Mouse (Mus musculus): ENCODE data around the gene Unk. TPM values are rescaled to one million over a fixed set of nuclear protein-coding genes. Genes with fewer than 3 reads are reported as not detected.
"Not testable (repeated sequence)": the region's sequence is repeated elsewhere in the genome, so short reads cannot be mapped to it uniquely, and the experiment has no call there.

Gene Unk
- polyA plus RNA-seq, 1 experiment from 2014 or later, result 44.4 TPM

DNA sequence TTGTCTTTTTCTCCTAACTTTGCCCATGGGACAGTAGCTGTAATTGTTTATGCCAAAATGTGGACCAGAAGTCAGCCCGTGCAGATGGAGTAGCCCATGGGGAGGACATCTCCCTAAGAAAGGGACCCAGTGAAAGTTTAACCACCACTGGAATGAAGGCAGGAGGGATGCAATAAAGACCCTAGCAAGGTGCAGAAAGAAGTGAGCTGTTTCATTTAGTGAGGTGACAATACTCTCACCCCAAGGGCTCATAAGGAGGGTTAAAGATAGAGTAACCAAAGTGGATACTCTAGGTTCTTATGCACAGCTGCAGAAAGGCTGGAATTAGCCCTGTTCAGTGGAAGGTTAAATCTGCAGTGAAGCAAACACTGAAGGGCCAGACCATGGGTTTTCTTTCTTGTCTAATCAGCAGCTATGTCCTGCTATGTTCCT is 10.7 kb upstream of the Unk start:
- H3K27ac ChIP-seq (ENCODE audit: low read depth), result no peak overlapping the region
- H3K4me1 ChIP-seq (ENCODE audit: insufficient read depth), result 0 out of 2 replicates have a peak, but pooled peaks cover 3% of the 10 kb centered on the region
- TF ChIP-seq CTCF (IDR thresholded peaks at IDR 0.05; ENCODE audit: low read depth), result no peak
- H3K36me3 ChIP-seq (ENCODE audit: insufficient read depth), result peaks cover 22% of the 10 kb centered on the region
- no peak overlapping the region for H3K9ac ChIP-seq
- 38% methylated on average over 1 of the region's 1 CpGs for WGBS
- no peak overlapping the region for H3K4me2 ChIP-seq
- DNase-seq, result no peak
- no peaks in the 10 kb centered on the region for H3K27me3 ChIP-seq (ENCODE audit: insufficient read depth, low read length)
- H3K4me3 ChIP-seq (ENCODE audit: low read depth, low read length), result no peak overlapping the region
- no peak for ATAC-seq (ENCODE audit: insufficient read depth)
- no peaks in the 10 kb centered on the region for H3K9me3 ChIP-seq (ENCODE audit: low read depth, low read length)

DNA sequence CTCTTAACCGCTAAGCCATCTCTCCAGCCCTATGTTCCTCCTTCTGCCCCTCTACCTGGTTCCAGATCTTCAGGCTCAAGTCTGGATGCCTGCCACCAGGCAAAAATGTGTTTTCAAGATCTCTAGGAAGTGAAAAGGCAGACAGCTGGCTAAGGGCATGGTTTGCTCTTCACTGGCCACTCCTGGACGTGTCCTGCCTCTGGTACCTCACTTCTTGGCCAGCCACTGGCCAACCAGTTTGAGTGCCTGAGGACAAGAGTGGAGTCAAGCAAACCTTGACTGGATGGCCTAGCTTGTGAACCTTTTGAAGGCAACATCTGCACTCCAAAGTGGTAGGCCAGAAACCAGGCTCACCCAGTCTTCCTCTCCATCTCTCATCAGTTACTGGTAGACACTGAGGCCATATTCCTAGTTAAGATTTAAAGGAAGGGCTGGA is 10.1 kb upstream of the Unk start:
- ATAC-seq (ENCODE audit: insufficient read depth), result no peak
- H3K27ac ChIP-seq (ENCODE audit: low read depth), result no peak overlapping the region

DNA sequence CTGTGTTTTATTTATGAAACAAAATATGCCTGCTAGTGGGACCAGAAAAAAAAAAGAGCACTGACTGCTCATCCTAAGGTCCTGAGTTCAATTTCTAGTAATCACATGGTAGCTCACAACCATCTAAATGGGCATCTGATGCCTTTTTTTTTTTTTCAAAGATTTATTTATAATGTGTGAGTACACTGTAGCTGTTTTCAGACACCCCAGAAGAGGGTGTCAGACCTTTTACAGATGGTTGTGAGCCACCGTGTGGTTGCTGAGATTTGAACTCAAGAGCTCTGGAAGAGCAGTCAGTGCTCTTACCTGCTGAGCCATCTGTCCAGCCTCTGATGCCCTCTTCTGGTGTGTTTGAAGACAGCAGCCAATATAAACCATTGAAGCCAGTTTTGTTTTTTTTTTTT is 9.6 kb upstream of the Unk start:
- Histone ChIP-seq H3K27ac (ENCODE audit: low read depth) (no peak overlapping the region), H3K4me1 (ENCODE audit: insufficient read depth) (0 out of 2 replicates have a peak, but pooled peaks cover 3% of the 10 kb centered on the region), H3K4me2 (no peak overlapping the region), H3K27me3 (ENCODE audit: insufficient read depth, low read length) (no peaks in the 10 kb centered on the region), H3K4me3 (ENCODE audit: low read depth, low read length) (no peak overlapping the region), H3K9ac (no peak overlapping the region), H3K9me3 (ENCODE audit: low read depth, low read length) (no peaks in the 10 kb centered on the region), H3K36me3 (ENCODE audit: insufficient read depth) (peaks cover 22% of the 10 kb centered on the region)
- DNase-seq (peak; percentile 47), ATAC-seq (ENCODE audit: insufficient read depth) (no peak)
- WGBS, result 46% methylated on average over 1 of the region's 1 CpGs
- TF ChIP-seq CTCF (IDR thresholded peaks at IDR 0.05; ENCODE audit: low read depth), result peak; percentile 54

More for the DNA sequence above, 10.1 kb upstream of the Unk start:
- Histone ChIP-seq H3K27me3 (ENCODE audit: insufficient read depth, low read length) (no peaks in the 10 kb centered on the region), H3K9me3 (ENCODE audit: low read depth, low read length) (no peaks in the 10 kb centered on the region), H3K4me2 (no peak overlapping the region), H3K4me1 (ENCODE audit: insufficient read depth) (0 out of 2 replicates have a peak, but pooled peaks cover 3% of the 10 kb centered on the region), H3K36me3 (ENCODE audit: insufficient read depth) (peaks cover 22% of the 10 kb centered on the region), H3K4me3 (ENCODE audit: low read depth, low read length) (no peak overlapping the region), H3K9ac (no peak overlapping the region)
- WGBS, result 73% methylated on average over 2 of the region's 2 CpGs
- no peak for TF ChIP-seq CTCF (IDR thresholded peaks at IDR 0.05; ENCODE audit: low read depth)
- DNase-seq, result no peak

DNA sequence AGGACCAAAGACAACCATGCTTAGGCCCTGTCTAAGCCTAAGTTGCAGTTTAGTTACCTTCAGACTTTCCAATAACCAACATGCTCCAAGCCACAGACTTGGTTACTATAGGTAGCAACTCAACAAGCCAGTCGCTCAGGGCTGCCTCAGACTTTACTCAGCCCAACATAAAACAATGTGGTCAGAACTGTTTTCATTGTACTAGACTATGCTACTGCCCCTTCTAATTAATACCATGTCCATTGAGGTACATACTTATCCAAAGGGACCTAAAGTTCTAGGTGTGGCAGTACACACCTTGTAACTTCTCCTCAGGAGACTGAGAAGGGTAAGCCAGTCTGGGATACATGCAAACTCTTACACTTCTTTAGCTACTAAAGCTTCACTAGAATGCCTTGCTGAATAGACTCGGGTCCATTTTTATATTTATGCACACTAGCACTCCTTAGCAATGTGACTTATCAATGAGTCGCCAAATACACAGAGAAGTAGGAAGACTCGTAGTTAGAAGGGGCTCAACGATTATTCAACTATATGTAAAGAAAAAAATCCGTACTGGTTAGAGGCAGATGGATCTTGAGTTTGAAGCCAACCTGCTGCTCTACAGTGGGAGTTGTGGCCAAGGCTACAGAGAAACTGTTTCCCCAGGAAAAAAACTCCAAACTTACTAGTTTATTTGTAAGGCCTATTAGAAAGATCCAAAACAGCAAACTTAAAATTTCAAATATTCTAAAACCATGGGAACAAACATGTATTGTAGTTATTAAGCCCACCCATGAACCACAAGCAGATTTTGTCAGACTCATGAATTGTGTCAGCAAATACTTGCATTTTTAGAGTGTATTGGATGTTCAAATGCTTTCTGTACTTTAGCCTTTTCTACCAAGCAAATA is 8.5 kb upstream of the Unk start:
- Histone ChIP-seq H3K27me3 (ENCODE audit: insufficient read depth, low read length) (no peaks in the 10 kb centered on the region), H3K9me3 (ENCODE audit: low read depth, low read length) (no peaks in the 10 kb centered on the region), H3K4me2 (peak overlapping the region; percentile 72), H3K9ac (peak overlapping the region; percentile 22), H3K27ac (ENCODE audit: low read depth) (0 out of 2 replicates have a peak overlapping the region, but pooled peaks have one; percentile 4), H3K4me3 (ENCODE audit: low read depth, low read length) (peak overlapping the region; percentile 94), H3K4me1 (ENCODE audit: insufficient read depth) (0 out of 2 replicates have a peak, but pooled peaks cover 3% of the 10 kb centered on the region), H3K36me3 (ENCODE audit: insufficient read depth) (peaks cover 22% of the 10 kb centered on the region)
- DNase-seq, result no peak
- WGBS, result 63% methylated on average over 6 of the region's 6 CpGs
- no peak for TF ChIP-seq CTCF (IDR thresholded peaks at IDR 0.05; ENCODE audit: low read depth)
- no peak for ATAC-seq (ENCODE audit: insufficient read depth)

DNA sequence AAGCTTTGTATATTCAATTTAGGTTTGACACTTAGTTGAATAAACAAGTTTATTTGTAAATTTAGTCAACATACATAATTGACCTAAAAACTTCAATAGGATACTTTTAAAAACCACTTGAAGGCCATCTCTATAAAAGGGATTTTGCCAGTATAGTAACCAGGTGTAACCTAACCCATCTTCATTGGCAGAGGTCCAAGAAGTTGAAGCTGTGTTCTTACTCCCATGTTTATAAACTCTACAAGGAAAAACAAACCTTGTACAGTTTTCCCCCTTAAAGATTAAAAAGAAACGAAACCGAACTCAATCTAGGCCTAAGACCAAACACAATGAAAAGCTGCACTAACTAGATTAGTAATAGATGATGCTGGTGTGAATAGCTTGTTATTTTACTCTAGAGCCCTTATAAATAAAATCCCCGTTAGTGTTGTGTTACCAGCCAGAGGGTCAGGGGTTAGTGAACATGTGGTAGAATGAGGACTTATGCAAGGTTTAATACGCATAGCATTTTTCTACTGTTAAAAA is 7.8 kb upstream of the Unk start:
- Histone ChIP-seq H3K4me2 (peak overlapping the region; percentile 72), H3K4me1 (ENCODE audit: insufficient read depth) (0 out of 2 replicates have a peak, but pooled peaks cover 3% of the 10 kb centered on the region), H3K36me3 (ENCODE audit: insufficient read depth) (peaks cover 22% of the 10 kb centered on the region), H3K27me3 (ENCODE audit: insufficient read depth, low read length) (no peaks in the 10 kb centered on the region), H3K9me3 (ENCODE audit: low read depth, low read length) (no peaks in the 10 kb centered on the region), H3K4me3 (ENCODE audit: low read depth, low read length) (peak overlapping the region; percentile 94), H3K9ac (peak overlapping the region; percentile 56), H3K27ac (ENCODE audit: low read depth) (no peak overlapping the region)
- DNase-seq (peak; percentile 42), ATAC-seq (ENCODE audit: insufficient read depth) (no peak)
- WGBS, result 51% methylated on average over 4 of the region's 4 CpGs
- no peak for TF ChIP-seq CTCF (IDR thresholded peaks at IDR 0.05; ENCODE audit: low read depth)

DNA sequence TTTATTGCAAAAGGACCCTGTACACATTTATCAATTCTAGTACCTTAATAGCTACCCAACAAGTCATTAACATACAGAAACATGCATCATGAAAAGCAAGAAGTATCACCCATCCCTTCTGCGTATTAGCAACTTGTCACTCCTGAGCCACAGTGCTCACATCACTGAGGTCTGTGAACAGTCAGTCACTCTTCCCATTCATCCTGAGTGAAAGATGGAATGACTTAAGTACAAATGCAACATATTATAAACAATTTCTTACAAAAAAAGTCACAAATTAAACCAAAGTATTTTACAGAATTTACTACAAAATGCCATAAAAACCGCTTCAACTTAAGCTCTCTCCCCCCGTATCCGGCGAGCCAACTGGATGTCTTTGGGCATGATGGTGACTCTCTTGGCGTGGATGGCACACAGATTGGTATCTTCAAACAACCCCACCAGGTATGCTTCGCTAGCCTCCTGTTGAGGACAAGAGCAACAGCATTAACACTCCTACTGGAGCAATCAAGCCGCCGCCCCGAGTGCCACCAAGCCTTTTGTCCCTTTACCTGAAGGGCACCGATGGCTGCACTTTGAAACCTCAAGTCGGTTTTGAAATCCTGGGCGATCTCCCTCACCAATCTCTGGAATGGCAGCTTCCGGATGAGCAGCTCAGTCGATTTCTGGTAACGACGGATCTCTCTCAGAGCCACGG is 6.9 kb upstream of the Unk start:
- H3K27ac ChIP-seq (ENCODE audit: low read depth), result peak overlapping the region; percentile 100
- not testable (repeated sequence) for ATAC-seq (ENCODE audit: insufficient read depth); H3K4me1 ChIP-seq (ENCODE audit: insufficient read depth); H3K27me3 ChIP-seq (ENCODE audit: insufficient read depth, low read length); DNase-seq; H3K9me3 ChIP-seq (ENCODE audit: low read depth, low read length)
- peaks cover 22% of the 10 kb centered on the region for H3K36me3 ChIP-seq (ENCODE audit: insufficient read depth)
- whole genome bisulfite sequencing, result 2% methylated on average over 18 of the region's 18 CpGs
- peak overlapping the region; percentile 72 for H3K4me2 ChIP-seq
- peak overlapping the region; percentile 94 for H3K4me3 ChIP-seq (ENCODE audit: low read depth, low read length)
- H3K9ac ChIP-seq, result peak overlapping the region; percentile 99
